Mouse (Mus musculus): ENCODE data around the gene Atp1a3.
A peak's percentile ranks its signal among the peaks of the same experiment; 100 is the strongest.
"Not testable (repeated sequence)": the region's sequence is repeated elsewhere in the genome, so short reads cannot be mapped to it uniquely, and the experiment has no call there.

Atp1a3 gene

GRCm38 (mm10) chr7:25005421-25006065, at the start of gene Atp1a3:
Gene Atp1a3, minus strand, starts transcription at chr7:25005958.
- peak; percentile 42 for DNase-seq (ENCODE audit: extremely low spot score, low spot score)

GRCm38 (mm10) chr7:25052587-25052986, 46.8 kb upstream of the Atp1a3 start:
- no peak for DNase-seq (ENCODE audit: extremely low spot score, low spot score)

GRCm38 (mm10) chr7:25049295-25049930, 43.7 kb upstream of the Atp1a3 start:
- no peak for DNase-seq (ENCODE audit: extremely low spot score, low spot score)

GRCm38 (mm10) chr7:25047363-25047762, 41.6 kb upstream of the Atp1a3 start:
- no peak for DNase-seq (ENCODE audit: extremely low spot score, low spot score)

- not testable (repeated sequence) for DNase-seq (ENCODE audit: extremely low spot score, low spot score)
These were observed 38.8 kb upstream of the Atp1a3 start for GRCm38 (mm10) chr7:25044599-25044998.

GRCm38 (mm10) chr7:25041921-25042320, 36.2 kb upstream of the Atp1a3 start:
- DNase-seq (ENCODE audit: extremely low spot score, low spot score) = no peak

- peak; percentile 75 for DNase-seq (ENCODE audit: extremely low spot score, low spot score)
These were observed 30.2 kb upstream of the Atp1a3 start for GRCm38 (mm10) chr7:25035916-25036315.

GRCm38 (mm10) chr7:25034796-25035195, 29.0 kb upstream of the Atp1a3 start:
- no peak for DNase-seq (ENCODE audit: extremely low spot score, low spot score)

GRCm38 (mm10) chr7:25031528-25031927, 25.8 kb upstream of the Atp1a3 start:
- DNase-seq (ENCODE audit: extremely low spot score, low spot score) = no peak

GRCm38 (mm10) chr7:25030032-25030753, 24.4 kb upstream of the Atp1a3 start:
- DNase-seq (ENCODE audit: extremely low spot score, low spot score) = peak; percentile 89

GRCm38 (mm10) chr7:25026452-25026851, 20.7 kb upstream of the Atp1a3 start:
- no peak for DNase-seq (ENCODE audit: extremely low spot score, low spot score)

GRCm38 (mm10) chr7:25025855-25026439, 20.2 kb upstream of the Atp1a3 start:
- no peak for DNase-seq (ENCODE audit: extremely low spot score, low spot score)

GRCm38 (mm10) chr7:25011592-25011991, 5.8 kb upstream of the Atp1a3 start:
- DNase-seq (ENCODE audit: extremely low spot score, low spot score) = no peak

GRCm38 (mm10) chr7:25010090-25010913, 4.5 kb upstream of the Atp1a3 start:
- peak; percentile 74 for DNase-seq (ENCODE audit: extremely low spot score, low spot score)

- peak; percentile 25 for DNase-seq (ENCODE audit: extremely low spot score, low spot score)
These were observed 3.4 kb upstream of the Atp1a3 start for GRCm38 (mm10) chr7:25009099-25009700.

- peak; percentile 74 for DNase-seq (ENCODE audit: extremely low spot score, low spot score)
These were observed 2.9 kb upstream of the Atp1a3 start for GRCm38 (mm10) chr7:25008635-25009034.

GRCm38 (mm10) chr7:25007609-25008374, 2.0 kb upstream of the Atp1a3 start:
- DNase-seq (ENCODE audit: extremely low spot score, low spot score) = peak; percentile 40

GRCm38 (mm10) chr7:25006586-25007364, 1.0 kb upstream of the Atp1a3 start:
- DNase-seq (ENCODE audit: extremely low spot score, low spot score) = no peak

- no peak for DNase-seq (ENCODE audit: extremely low spot score, low spot score)
These were observed 413 bp upstream of the Atp1a3 start for GRCm38 (mm10) chr7:25006171-25006570.

Data from neural tube, embryonic 10.5 days (tissue).